Mouse (Mus musculus) granulocyte monocyte progenitor cell, adult 5-6 weeks (primary cell): ENCODE measurements at regions not wholly inside any gene's neighbourhood (a gene's known extent, or its start where the extent isn't known, plus 50 kb on each side); places are given as distances from the start of the nearest gene placed in this dataset.

Experiments used
- ATAC-seq: replicated peaks from 2 replicates; pipeline ENCODE4 v1.8.0; 2016; ENCODE audit warnings: mild to moderate bottlenecking, moderate TSS enrichment, inconsistent platforms; ENCODE audit not compliant: poor library complexity, severe bottlenecking

DNA sequence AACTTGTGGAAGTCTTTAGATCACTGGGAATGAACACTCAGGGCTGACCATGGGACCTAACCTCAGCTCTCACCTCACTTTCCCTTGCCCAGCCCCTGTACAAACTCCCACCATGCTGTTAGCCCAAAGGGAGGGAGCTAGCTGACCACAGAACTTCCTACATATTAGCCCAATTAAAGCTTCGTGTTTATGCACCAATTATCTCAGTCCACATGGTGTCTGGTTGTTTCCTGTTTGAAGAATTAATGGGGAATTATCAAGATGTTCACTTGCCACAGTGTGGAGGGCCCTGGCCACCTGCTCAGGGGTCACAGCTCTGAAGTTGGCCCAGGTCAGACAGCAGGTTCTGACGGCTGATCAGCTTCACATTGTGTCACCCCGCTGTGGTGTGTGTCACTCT is 402.5 kb downstream of the Matn1 start:
- ATAC-seq = no peak

DNA sequence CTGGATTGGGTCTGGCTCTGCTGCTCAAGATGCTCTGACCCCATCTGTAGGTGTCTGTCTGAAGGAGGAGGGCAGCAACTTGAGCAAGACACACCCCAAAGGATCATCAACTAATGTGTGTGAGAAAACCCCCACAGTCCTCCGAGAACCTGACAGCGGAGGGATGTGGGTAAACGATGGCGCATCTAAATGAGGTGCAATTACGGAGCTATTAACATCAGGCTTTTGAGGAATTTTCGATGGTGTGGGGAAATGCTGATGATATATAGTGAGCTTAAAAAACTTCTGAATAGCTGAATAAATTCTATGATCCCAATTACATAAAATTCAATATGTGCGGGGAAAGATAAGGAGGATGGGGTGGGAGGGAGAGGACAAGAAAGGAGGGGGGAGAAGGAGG is 406.1 kb downstream of the Matn1 start:
- ATAC-seq = no peak

DNA sequence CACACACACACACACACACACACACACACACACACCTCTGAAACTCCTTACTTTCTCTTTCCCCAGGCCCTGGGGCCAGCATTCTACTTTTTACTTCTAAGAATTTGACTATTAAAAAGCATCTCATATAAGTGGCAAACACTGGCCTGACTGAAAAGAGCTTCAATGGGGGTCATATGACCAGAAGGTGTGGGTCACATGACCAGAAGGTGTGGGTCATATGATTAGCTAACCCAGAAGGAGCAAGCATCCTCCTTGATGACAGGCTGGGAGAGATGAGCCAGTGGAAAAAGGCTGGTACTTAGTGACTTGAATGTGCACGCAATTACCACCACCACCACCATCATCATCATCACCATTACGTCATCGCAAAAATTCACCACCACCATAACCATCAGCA is 410.7 kb downstream of the Matn1 start:
- ATAC-seq = no peak

DNA sequence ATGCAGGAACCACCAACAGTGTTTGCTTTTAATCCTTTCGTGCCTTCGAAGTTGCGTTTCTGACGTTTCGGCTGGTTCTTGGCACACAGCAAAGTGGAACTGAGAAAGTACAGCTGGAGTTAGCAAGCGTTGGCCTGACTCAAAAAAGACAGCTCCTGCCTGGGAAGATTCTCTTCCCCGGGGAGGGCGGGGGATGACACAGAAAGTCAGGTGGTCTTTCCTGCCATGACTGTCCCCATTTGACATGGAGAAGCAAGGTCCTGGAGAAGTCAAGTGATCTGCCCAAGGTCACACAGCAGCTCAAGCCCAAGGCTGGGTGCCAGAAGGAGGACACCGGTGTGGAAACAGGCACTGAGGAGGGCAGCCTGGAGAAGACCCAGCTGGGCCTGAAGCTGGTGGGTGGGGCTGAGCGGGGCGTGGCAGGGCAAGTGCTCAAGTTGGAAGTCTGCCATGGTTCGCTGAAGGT is 411.4 kb downstream of the Matn1 start:
- ATAC-seq = no peak

DNA sequence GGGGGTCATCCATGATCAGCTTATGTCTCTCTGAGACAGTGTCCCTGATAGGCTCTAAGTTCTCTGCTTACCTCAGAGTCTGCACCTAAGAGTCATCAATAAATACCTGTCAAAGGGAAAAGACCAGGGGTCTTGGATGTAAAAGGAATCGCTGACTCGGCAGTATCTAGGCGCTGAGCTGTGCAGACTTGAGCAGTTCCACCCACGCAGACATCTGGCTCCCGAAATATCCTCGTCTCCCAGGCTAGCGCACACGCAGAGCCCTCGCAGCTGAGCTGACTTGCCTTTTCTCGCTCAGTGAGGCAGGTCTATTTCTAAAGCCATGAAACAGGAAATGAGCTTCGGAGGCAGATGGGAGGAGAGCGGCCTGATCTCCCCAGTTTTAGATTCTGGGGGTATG is 412.1 kb downstream of the Matn1 start:
- ATAC-seq = no peak

DNA sequence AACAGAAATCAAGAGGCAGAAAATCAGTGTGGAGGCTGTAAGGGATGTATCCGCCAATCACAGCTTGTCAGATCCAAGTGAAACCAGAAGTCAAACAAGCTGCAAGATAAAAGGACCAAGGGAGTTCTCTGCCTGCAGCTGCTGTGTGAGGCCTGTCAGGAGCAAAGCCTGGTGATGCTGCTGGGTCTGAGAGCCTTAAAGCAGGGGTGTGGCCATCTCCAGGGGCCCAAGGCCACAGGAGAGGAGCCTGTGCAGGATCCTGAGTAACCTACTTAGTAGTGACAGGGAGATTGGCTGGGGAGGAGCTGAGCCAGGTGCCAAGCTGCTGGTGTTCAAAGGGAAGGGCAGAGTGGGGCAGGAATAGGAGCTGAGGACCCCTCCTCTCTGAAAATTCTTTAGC is 418.8 kb downstream of the Matn1 start:
- no peak for ATAC-seq

DNA sequence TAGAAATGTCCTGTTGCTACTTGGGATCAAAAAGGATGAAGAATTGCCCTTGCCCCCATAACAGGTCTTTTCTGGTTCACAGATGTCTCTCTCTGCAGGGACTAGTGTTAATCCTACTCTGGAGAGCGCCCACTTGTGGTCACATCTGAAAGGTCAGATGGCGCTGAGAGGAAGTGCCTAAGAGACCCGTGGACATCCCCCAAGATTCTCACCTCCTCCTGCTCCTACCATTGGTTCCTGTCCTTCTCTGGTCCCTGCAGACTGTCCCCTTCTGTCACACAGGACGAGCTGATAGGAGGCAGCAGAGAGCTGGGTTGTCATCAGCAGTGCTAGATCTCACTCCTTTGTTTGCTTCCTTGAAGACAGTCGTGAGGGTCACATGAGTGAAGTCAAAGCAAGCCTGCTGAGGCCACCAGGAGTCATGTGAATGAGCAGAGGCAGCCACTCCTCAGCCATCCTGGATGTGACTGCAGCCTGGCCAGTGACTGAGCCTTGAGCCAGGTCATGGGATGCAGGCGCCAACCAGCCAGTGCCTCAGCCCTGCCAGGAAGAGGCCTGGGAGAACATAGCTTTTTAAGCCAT is 420.6 kb downstream of the Matn1 start:
- peak; percentile 78 for ATAC-seq

DNA sequence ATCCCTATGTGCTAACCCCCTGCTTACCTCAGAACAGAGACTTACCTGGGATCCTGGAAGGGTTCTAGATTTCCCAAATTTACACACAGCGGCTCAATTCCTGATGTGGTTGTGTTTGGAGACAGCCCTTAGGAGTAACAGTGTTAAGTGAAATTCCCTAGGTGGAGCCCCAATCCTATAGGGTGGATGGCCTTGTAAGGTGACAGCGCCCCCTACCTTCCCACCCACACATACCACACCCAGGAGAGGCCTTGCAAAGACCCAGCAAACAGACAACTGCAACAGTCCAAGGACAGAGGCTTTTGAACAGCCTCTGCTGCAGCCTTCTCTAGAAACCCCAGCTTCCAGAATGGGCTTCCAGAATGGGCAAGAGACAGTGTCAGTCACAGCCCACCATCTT is 421.8 kb downstream of the Matn1 start:
- ATAC-seq = 0 out of 2 replicates have a peak, but pooled peaks have one; percentile 25

DNA sequence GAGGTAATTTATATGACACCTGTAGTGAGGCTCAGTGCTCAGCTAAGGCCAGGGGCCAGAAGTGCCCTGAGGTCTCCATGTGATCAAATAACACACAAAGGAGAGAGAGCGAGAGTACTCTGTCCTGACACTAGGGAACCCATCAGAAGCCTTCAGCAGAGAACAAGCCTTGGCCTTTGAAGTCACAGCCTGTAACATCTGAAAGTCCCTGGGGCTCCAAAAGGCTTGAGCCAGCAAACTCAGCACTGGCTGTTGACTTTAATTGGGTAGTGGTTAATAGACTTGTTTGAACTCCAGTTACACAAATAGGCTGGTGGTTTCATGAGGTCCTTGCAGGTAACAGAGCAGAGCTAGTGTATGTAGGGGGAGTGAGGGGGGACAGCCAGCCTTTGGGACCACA is 422.5 kb downstream of the Matn1 start:
- no peak for ATAC-seq

DNA sequence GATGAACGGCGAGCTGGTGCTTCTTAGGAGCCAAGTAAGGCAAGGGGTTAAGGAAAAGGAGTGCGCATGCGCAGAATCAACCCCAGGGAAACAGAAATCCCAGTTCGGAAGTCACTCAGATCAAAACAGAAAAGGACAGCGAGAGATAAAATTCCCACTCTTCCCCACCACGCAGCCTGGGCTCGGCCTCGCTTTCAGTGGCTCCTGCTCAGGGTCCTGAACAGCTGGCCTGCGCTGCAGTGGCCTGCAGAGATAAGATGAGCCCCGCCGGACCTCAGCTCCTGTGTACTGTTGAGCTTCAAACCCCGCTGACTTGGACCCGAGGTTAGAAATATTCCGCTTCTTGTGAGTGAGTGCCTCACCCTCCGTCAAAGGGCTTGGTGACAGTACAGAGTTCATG is 428.3 kb downstream of the Matn1 start:
- no peak for ATAC-seq

DNA sequence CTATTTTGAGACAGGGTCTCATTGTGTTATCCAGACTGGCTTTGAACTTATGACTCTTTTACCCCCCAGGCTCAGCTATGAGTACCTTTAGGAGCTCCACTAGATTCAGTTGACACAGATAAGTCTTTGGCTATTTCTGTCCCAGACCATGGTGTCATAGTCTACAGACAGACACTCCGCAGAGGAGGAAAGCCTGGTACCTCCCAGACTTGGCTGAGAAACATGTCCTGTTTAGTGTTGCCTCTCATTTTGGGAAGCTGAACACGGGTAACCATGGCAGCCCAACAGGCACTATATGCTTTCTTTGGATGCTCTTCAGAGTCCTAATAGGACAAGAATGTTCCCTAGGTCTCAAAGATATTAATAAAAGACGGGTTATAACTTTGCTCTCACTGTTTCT is 429.0 kb downstream of the Matn1 start:
- no peak for ATAC-seq

DNA sequence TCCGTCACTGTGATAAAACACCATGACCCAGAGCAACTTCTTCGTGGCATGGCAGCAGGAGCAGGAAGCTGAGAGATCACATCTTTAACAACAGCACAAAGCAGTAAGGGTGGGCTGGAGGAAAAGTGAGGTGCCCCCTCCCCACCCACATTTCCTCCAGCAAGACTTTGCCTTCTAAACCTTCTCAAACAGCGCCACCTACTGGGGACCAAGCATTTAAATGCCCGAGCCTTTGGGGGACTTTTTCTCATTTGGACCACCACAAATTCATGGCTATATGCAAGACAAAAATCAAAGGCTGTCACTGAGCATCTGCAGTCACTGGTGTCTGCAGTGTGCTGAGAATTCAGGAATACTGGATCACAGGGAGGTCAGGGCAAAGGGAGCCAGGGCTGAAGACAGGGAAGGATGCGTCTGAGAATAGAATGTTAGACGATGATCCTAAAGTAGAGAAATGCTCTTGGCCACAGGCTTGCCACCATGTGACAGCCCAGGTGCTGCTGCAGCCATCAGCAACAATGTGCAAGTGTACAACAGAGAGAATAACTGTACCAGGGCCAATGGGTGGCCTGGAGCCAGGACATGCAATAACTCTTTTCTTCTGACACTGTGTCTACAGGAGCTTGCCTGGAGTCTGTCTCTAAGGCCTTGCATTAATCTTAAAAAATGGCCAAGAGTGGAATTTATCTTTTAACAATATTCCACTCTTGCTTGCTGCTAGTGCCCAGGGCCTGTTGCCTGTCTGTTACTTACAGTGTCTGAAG is 430.5 kb downstream of the Matn1 start:
- no peak for ATAC-seq

DNA sequence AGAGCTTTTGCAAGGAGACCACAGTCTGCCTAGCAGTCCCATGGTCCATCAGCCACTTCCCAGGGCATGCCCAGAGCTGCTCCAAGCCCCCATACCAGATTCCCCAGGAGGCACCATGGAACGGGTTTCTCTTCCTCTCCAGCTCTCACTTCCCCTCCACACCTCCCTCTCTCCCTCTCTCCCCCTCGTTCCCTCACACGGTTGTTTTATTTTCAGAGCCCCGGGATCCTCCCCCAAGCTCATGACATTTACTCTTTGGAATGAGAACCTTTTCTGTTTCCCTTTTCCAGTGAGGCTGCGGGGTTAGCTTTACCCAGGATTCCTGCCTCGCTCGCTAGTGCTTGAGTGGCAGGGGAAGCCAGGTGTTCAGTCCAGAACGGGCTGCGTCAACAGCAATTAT is 436.9 kb downstream of the Matn1 start:
- ATAC-seq = no peak

DNA sequence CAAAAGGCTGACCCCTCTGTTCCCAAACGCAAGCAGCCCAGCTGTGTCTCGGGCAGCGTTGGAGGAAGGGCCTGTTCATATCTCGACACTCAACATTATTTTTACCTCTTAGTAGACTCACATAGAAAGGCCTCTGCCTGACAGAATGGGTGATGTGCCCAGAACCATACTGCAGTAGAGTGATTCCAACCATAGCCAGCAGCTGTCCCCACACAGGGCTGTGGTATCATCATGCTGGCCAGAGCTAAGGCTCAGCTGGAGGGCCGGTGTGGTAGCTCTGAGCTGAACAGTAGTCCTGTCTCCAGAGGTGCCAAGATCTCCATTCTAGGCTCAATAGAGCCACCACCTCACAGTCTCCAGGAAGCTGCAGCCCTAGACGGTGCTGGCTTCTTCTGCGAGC is 437.3 kb downstream of the Matn1 start:
- no peak for ATAC-seq

DNA sequence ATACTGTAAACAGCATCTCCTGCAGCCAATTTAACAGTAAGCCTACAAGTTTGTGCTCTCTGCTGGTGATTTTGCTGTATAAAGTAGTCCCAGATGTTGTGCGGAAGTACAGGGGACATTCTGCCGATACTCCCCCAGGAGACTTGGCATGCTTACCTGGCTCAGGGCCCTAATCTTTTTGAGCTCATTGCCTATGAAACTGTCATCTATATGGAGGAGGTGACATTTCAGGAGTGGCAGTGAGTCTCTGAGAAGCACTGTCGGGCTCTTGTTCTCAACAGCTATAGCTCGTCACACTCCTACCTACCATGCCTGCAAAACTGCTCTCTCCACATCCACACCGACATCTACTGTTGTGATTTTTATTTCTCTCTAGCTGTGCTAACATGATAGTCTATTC is 439.7 kb downstream of the Matn1 start:
- ATAC-seq = no peak

DNA sequence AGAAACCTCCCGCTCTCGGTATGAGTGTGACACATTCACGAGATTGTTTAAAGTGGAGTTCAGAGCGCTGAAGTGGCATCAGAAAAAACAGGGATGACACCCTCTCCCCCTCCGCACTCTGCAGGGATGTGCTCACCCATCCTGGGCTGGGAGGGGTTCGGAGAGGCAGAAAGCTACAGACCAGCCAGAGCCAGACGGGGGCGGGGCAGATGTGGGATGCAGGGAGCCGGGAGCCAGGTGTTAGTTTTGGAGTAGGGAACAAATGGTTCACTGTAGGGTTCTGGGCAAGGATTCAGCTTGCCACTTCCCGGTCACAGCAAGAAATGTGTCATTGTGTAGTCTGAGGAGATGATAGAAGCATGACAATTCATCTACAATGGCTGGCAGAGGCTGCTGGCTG is 442.8 kb downstream of the Matn1 start:
- no peak for ATAC-seq

DNA sequence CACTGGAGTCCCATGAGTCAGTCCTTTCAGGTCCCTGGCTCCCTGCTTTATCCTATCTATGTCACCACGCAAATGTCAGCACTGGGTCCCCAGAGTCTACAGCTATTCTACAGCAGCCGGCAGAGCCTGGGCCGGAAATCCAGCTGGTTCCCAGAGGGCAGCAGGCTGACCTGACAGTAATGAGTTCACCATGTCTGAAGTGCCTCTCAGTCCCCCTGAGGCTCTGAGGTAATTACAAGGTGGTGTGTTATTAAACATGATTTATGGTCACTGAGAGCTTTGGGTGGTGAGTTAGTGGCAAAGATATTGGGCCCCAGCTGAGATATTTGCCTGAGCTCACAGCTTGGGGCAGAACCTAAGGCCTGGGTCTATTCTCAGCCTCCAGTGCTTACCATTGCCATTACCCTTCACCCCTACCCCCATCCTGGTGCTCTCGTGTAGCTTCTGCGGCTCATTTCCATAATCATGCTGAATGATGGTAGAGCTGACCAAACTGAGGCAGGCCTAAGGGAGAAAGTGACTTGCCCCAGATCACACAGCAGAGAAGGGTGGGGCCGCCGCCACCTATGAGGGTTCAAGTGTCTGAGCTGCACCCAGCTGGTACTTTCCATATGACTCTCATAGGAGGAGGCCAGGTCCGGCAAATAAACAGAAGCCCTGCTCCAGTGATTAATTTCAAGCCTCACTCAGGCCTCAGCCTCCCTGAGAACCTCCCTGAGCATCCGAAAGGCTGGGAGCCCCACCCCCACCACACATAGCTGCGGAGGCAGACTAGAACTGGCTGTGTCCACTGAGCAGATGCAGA is 446.8 kb downstream of the Ptpru start:
- ATAC-seq = no peak

DNA sequence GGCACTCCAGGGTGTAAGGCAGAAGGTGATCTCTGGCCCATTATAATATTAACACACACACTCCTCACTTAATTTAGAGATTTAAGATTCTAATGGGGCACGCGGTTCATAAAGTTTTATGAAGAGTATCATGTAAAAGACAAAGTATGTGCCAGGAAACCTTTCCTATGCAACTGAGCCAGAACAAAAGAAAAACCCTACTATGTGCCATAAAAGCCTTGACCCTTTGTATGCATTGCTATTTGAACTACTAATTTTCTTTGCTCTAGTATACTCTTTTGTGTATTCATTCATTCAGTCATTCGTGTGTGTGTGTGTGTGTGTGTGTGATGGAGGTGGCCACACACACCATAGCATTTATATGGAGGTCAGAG is 446.2 kb downstream of the Ptpru start:
- no peak for ATAC-seq

DNA sequence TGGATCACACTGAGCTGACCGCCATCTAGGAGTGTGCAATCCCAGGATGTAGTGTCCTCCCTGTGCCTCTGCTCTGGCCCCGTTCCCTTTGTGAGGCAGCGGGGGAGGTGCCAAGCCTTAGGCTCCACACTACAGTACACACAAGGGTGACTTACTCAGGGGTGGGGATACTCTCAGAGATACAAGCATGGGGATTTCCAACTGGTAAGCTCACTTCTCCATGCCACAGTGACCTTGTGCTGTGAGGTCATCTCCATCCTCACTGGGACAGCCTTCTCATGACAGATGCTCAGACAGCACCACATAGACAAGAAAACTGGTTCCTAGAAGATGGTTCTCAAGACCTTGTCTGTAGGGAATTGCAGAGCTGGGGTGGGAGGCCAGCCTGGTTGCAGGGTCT is 445.6 kb downstream of the Ptpru start:
- no peak for ATAC-seq

DNA sequence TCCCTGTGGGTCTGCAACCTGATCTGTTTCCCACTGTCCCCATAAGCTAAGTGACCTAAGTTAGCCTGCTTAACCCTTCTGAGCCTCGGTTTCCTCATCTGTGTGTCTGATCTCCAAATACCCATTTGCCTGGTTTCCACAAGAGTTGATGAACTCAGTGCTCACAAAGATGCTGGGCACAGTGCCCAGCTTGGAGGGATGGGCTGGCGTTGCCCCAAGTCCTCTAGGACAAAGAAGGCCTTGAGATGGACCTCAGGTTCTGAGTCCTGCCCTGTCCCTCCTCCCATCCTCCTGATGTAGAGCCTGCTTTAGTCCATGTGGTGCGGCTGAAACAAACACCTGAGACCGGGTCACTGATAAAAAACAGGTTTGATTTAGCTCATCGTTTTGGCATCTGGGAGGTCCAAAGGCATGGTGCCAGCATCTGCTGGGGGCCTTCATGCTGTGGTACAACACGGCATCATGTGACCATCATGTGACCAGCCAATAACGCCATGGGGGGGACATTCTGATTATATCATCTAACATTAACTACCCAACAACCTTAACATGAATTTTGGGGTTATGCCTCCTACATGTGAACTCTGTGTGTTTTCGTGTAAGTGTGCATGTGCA is 441.8 kb downstream of the Ptpru start:
- no peak for ATAC-seq

DNA sequence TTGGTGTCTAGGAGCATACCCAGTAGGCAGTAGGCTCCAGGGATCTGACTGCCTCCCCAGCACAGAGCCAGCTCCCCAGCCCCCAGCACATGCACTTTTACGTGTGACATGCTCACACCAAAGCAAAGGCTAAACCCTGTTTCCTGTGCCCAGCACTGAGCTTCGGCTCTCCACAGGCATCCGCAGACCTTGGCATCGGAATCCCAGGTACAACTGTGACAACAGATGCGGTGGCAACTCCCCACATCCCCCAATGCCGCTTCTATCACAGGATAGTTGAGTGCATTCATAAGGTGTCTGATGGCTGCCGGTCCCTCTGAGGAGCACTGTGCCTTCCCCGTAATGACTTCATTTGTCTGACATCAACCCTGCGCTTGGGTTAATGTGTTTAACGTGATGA is 440.9 kb downstream of the Ptpru start:
- no peak for ATAC-seq
